Mouse (Mus musculus): ENCODE measurements around the gene Trappc6b.

DNA sequence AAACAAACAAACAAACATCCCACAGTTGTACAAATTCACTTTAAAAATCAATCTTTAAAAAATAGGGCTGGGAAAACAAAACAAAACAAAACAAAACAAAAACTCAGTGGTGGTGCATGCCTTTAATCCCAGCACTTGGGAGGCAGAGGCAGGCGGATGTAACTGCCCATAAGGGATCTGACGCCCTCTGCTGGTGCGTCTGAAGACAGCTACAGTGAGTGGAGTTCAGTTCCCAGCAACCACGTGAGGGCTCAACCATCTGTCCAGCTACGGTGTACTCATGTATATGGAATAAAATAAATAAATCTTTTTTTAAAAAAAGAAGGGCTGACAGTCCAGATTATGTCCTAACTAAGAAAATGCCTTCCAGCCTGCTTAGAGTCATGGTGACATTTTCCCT lies 29.2 kb downstream of the Trappc6b start:
- TF ChIP-seq CTCF (conservative IDR thresholded peaks at IDR 0.05 in 1 of 2, IDR thresholded peaks at IDR 0.05 in 1 of 2; ENCODE audit: low read depth in 2 of 2, low read length in 2 of 2) = peak; percentile 22 to 48; a peak in 2 of 4 replicates
- TF ChIP-seq CHD2 (IDR thresholded peaks at IDR 0.05; ENCODE audit: low read length) = no peak
- no peak; the same call in none of the 2 replicates for TF ChIP-seq RAD21 (IDR thresholded peaks at IDR 0.05; ENCODE audit: low read depth, low read length)
- no peak for TF ChIP-seq POLR2A (IDR thresholded peaks at IDR 0.05; ENCODE audit: low read depth, low read length)
- TF ChIP-seq USF1 (IDR thresholded peaks at IDR 0.05; ENCODE audit: low read depth, low read length) = no peak
- no peak for TF ChIP-seq USF2 (conservative IDR thresholded peaks at IDR 0.05; ENCODE audit: low read depth, low read length)
- TF ChIP-seq SIN3A (IDR thresholded peaks at IDR 0.05; ENCODE audit: low read length) = no peak
- no peak for TF ChIP-seq TBP (conservative IDR thresholded peaks at IDR 0.05; ENCODE audit: low read depth, low read length)
